Mouse (Mus musculus): ENCODE data around the gene Tfdp1.

The Tfdp1 gene

GRCm38 (mm10) chr8:13353155-13353833, 14.7 kb downstream of the Tfdp1 start:
- DNase-seq (ENCODE audit: low spot score): no peak

- no peak for DNase-seq (ENCODE audit: low spot score)
Observed at GRCm38 (mm10) chr8:13353883-13354282, 15.3 kb downstream of the Tfdp1 start.

GRCm38 (mm10) chr8:13356221-13356620, 17.7 kb downstream of the Tfdp1 start:
- no peak for DNase-seq (ENCODE audit: low spot score)

DNA sequence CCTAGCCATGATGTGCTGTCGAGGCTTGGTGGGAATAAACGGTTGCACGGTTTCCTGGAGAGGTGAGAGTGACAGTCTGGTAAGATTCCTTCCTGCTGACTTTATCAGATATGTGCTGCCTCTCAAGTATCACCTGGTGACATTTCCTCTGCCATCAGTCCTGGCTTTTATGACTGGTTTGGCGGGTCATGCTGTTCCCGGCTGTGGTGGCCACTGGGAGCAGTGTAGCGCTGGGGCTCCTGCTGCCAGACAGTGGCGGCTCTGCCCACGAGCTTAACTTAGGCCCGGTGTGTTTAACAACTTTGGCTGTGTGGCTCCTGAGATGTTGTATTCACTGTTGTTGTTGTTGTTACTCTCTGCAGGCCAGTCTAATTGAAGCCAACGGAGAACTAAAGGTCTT, 18.1 kb downstream of the Tfdp1 start:
- no peak for DNase-seq (ENCODE audit: low spot score)

DNA sequence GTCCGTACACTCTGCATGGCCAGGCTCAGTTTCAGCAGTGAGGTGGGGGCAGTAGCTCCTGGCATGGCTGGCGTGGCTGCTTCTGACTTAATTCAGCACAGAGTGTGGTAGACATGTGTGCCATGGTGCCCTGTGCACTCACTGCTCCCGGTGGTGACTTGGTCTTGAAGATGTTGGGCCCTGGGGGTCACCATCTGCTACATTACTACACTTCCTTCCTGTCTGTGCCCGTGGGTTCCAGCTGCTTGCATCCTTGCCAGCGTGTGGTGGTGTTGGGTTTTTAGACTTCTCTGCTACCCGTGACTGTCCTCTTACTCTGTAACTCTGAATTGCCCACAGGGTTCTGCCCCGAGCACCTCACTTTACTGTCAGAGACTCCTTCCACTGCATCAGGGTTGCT, 21.7 kb downstream of the Tfdp1 start:
- no peak for DNase-seq (ENCODE audit: low spot score)

DNA sequence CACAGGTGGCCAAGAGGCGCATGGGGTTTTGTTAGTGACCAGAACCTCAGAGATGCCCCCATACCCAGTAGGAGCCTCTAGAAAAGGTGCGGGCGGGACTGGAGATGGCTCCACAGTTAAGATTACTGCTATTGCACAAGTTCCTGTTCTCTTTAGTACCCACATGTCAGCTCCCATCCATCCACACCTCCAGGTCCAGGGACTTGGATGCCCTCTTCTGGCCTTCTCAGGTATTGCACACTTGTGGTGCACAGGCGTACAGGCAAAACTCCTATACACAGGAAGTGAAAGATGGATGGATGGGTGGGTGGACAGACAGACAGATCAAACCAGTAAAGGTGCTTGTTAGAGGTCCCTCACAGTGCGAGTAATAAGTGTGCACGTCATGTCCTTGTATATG, 23.3 kb downstream of the Tfdp1 start:
- DNase-seq (ENCODE audit: low spot score): no peak

DNA sequence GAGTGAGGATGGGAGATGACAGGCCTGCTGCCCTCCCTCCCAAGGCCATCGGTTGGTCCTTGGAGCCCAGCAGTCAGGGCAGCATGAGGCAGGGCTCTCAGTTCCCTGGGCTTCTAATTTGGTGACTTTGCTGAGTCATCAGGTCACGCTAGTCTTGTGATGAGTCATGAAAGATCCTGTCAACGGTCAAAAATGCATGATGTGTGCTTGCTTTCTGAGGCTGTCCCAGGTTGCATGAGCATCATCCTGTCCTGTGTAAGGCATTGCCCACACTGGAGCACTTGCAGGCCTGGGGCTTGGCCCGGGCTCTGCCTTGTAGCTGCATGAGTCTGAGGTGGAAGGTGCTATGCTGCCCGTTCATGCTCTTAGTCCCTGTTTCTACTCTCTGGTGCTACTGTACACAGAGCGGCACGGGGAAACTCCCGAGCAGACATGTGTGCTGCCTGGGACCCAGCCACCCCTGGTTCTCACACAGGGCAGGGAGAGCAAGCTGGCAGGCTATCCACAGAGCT, 34.7 kb downstream of the Tfdp1 start:
- DNase-seq (ENCODE audit: low spot score): no peak

- DNase-seq (ENCODE audit: low spot score): no peak
Observed at GRCm38 (mm10) chr8:13381630-13382029, 43.1 kb downstream of the Tfdp1 start.

GRCm38 (mm10) chr8:13382536-13382935, 44.0 kb downstream of the Tfdp1 start:
- no peak for DNase-seq (ENCODE audit: low spot score)

DNA sequence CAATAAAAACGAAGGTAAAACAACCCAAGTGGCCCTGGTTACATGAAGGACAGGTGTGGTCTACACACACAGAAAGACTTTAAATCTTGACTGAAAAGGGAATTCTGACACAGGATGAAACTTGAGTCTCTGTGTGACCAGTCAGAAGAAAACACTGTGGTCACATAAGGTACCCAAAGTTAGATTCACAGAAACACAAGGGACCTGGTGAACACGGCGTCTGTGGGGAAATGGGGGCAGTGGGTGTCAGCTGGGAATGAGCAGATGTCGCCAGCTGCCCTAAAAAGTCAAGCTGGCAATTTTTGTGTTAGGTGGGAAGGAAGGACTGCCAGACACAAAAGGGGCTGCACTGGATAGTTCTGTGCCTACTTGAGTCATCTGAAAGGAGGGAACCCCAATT, 44.4 kb downstream of the Tfdp1 start:
- no peak for DNase-seq (ENCODE audit: low spot score)

- DNase-seq (ENCODE audit: low spot score): no peak
Observed at GRCm38 (mm10) chr8:13386366-13386765, 47.8 kb downstream of the Tfdp1 start.

DNA sequence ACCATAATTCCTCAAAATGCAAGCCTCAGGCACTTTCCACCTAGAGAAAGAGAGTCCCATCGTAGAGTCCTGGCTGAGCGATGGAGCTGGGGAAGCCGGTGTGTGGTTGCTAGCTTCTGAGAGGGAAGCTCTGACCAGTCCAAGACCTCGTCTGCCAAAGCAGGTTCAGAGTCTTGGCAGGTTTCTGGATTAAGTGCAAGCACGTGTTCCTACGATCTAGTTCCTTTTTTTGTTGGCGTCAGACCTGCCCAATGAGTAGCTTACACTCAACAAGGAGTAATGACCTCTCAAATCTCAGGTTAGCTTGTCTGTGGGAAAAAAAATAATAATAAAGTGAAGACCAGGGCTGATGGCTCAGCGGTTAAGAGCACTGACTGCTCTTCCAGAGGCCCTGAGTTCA, 49.2 kb downstream of the Tfdp1 start:
- no peak for DNase-seq (ENCODE audit: low spot score)

DNA sequence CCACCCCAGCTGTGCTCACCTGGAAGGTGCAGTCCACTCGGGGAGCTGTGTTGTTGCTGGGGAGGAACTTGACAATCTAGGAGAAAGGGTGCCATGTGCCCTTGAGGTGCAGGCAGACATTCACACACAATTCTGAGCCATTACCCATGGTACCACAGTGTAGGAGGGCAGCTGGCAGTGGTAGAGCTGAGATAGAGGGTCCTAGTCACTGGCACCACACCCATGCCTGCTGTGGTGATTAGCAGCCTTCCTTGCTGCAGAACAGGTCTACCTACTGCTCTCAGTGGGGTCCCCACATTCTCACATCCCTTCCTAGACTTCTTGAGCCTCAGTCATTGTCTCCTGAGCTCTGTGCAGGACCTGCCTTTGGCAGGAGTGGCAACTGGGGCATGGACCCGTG, 50.2 kb downstream of the Tfdp1 start:
- no peak for DNase-seq (ENCODE audit: low spot score)

DNA sequence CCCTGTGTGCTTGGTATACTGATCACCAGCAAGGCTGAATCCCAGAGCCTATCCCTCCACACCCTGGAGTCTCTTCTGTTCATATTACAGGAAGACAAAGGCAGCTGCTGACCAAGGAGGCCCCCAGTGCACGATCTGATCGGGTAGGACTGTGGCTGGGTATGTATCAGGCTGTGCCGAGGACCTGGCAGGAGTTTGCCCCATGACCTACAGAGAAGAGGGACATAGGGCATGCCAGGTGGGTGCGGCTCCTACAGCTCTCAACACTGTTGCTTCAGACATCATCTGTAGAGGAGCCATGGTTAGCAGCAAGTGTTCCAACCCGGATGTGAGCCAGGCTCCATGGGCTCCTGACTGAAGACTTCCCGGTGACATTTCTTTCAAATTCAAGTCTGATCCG, 55.3 kb downstream of the Tfdp1 start:
- no peak for DNase-seq (ENCODE audit: low spot score)

GRCm38 (mm10) chr8:13396725-13397124, 58.2 kb downstream of the Tfdp1 start, which contains the start of gene Atp4b:
Gene Atp4b, minus strand, starts transcription at chr8:13396825.
- DNase-seq (ENCODE audit: low spot score): no peak

- no peak for DNase-seq (ENCODE audit: low spot score)
Observed at GRCm38 (mm10) chr8:13403517-13403916, 65.0 kb downstream of the Tfdp1 start.

- no peak for DNase-seq (ENCODE audit: low spot score)
Observed at GRCm38 (mm10) chr8:13404666-13405131, 66.1 kb downstream of the Tfdp1 start, which contains the start of gene Grk1. Gene Grk1, plus strand, starts transcription at chr8:13405081.

- DNase-seq (ENCODE audit: low spot score): no peak
Observed at GRCm38 (mm10) chr8:13406011-13406410, 67.5 kb downstream of the Tfdp1 start.

GRCm38 (mm10) chr8:13411597-13411996, 73.0 kb downstream of the Tfdp1 start:
- no peak for DNase-seq (ENCODE audit: low spot score)

GRCm38 (mm10) chr8:13412891-13413558, 74.5 kb downstream of the Tfdp1 start:
- DNase-seq (ENCODE audit: low spot score): no peak

DNA sequence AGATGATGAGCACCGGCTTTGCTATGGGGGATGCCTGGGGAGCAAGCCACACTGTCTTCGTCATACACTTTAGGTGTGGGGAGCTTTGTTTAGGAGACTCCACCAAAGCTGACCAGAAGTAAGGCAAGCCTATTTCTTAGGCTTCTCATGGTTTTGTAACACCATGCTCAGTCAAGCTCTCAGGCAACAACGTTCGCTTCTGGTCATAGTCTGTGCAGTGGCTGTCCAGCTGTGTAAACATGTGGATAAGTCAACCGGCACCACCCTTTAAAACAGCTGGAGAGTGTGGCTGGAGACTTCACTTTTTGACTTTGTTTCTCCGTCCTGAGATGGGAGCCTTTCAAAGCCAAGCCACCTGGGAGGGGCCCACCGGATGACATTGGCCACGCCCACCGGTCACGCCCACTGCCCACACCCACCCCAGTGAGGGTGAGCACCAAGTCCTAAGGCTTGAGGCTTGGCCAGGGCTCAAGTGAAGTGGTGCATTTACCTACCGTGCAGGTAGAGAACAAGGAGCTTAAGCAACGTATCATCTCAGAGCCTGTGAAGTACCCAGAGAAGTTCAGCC, 75.4 kb downstream of the Tfdp1 start:
- DNase-seq (ENCODE audit: low spot score): no peak

GRCm38 (mm10) chr8:13415879-13416278, 77.3 kb downstream of the Tfdp1 start:
- no peak for DNase-seq (ENCODE audit: low spot score)

GRCm38 (mm10) chr8:13419111-13419639, 80.6 kb downstream of the Tfdp1 start:
- no peak for DNase-seq (ENCODE audit: low spot score)

Data from urinary bladder, postnatal 10 days (tissue).